Mouse (Mus musculus) heart, embryonic 13.5 days (tissue): ENCODE measurements at regions not wholly inside any gene's neighbourhood (a gene's known extent, or its start where the extent isn't known, plus 50 kb on each side); places are given as distances from the start of the nearest gene placed in this dataset.

Experiments used
- ATAC-seq: fragments of 200-750 bp; cut with Nextera tagmentation; 2 replicates; pipeline ENCODE4 v1.8.0; 2017; ENCODE audit warnings: moderate TSS enrichment; ENCODE audit not compliant: insufficient number of reproducible peaks, low FRiP score, low TSS enrichment; ENCODE audit errors: extremely low read depth
- H3K27ac ChIP-seq: fragments of 300-500 bp; sonication (generic); replicated peaks from 2 replicates; pipeline ENCODE4 v1.5.1; 2015; ENCODE audit warnings: moderate library complexity, mild to moderate bottlenecking, inconsistent platforms
- H3K27me3 ChIP-seq: fragments of 300-500 bp; sonication (generic); replicated peaks from 2 replicates; pipeline ENCODE4 v1.6.1; 2015; ENCODE audit warnings: mild to moderate bottlenecking, inconsistent platforms
- H3K36me3 ChIP-seq: fragments of 300-500 bp; sonication (generic); 2 replicates; pipeline ENCODE4 v1.6.1; 2015; ENCODE audit warnings: mild to moderate bottlenecking, inconsistent platforms
- H3K4me1 ChIP-seq: fragments of 300-500 bp; sonication (generic); 2 replicates; pipeline ENCODE4 v1.6.1; 2015; ENCODE audit warnings: inconsistent platforms
- H3K4me2 ChIP-seq: fragments of 300-500 bp; sonication (generic); 2 replicates; pipeline ENCODE4 v1.6.1; 2015; ENCODE audit warnings: inconsistent platforms, mild to moderate bottlenecking, moderate library complexity
- H3K4me3 ChIP-seq: fragments of 300-500 bp; sonication (generic); 2 replicates; pipeline ENCODE4 v1.5.1; 2015; ENCODE audit warnings: moderate library complexity, mild to moderate bottlenecking, inconsistent platforms
- H3K9ac ChIP-seq: fragments of 300-500 bp; sonication (generic); 2 replicates; pipeline ENCODE4 v1.6.1; 2015; ENCODE audit warnings: inconsistent platforms, mild to moderate bottlenecking, moderate library complexity
- H3K9me3 ChIP-seq: fragments of 300-500 bp; sonication (generic); 2 replicates; pipeline ENCODE4 v1.6.1; 2016; ENCODE audit warnings: inconsistent platforms
- WGBS: fragments of 180-500 bp; shearing (Covaris S2); methylation state at CpG from one replicate; pipeline ENCODE4 v1.1.7; 2015; ENCODE audit warnings: mixed read lengths; 5-methylcytosine and 5-hydroxymethylcytosine counted together

GRCm38 (mm10) chr9:30131626-30132025, 168.7 kb upstream of the Ntm start:
- Histone ChIP-seq H3K9ac (no peak overlapping the region), H3K36me3 (no peaks in the 10 kb centered on the region), H3K4me1 (0 out of 2 replicates have a peak, but pooled peaks cover 8% of the 10 kb centered on the region), H3K4me3 (no peak overlapping the region), H3K27ac (no peak overlapping the region), H3K9me3 (no peaks in the 10 kb centered on the region), H3K27me3 (0 out of 2 replicates have a peak, but pooled peaks cover 6% of the 10 kb centered on the region), H3K4me2 (no peak overlapping the region)
- ATAC-seq = no peak
- WGBS = 71% methylated on average over 2 of the region's 2 CpGs

GRCm38 (mm10) chr9:30134303-30134702, 171.4 kb upstream of the Ntm start:
- H3K4me1 ChIP-seq = peaks cover 16% of the 10 kb centered on the region
- ATAC-seq = no peak
- H3K9me3 ChIP-seq = no peaks in the 10 kb centered on the region
- H3K9ac ChIP-seq = no peak overlapping the region
- WGBS = 61% methylated on average over 3 of the region's 3 CpGs
- no peak overlapping the region for H3K4me3 ChIP-seq
- H3K27me3 ChIP-seq = peaks cover 10% of the 10 kb centered on the region; the same call in 1 of the 2 replicates
- H3K36me3 ChIP-seq = no peaks in the 10 kb centered on the region
- H3K4me2 ChIP-seq = no peak overlapping the region
- no peak overlapping the region for H3K27ac ChIP-seq

GRCm38 (mm10) chr9:30137611-30138287, 174.8 kb upstream of the Ntm start:
- no peaks in the 10 kb centered on the region for H3K36me3 ChIP-seq
- peak; percentile 81 for ATAC-seq
- H3K4me2 ChIP-seq = peak overlapping the region; percentile 57
- peak overlapping the region; percentile 20; the same call in 1 of the 2 replicates for H3K4me3 ChIP-seq
- H3K9me3 ChIP-seq = no peaks in the 10 kb centered on the region
- peak overlapping the region; percentile 70 for H3K9ac ChIP-seq
- peak overlapping the region; percentile 83 for H3K27ac ChIP-seq
- 12% methylated on average over 14 of the region's 14 CpGs for WGBS
- peaks cover 11% of the 10 kb centered on the region; the same call in 1 of the 2 replicates for H3K27me3 ChIP-seq
- H3K4me1 ChIP-seq = peaks cover 26% of the 10 kb centered on the region

DNA sequence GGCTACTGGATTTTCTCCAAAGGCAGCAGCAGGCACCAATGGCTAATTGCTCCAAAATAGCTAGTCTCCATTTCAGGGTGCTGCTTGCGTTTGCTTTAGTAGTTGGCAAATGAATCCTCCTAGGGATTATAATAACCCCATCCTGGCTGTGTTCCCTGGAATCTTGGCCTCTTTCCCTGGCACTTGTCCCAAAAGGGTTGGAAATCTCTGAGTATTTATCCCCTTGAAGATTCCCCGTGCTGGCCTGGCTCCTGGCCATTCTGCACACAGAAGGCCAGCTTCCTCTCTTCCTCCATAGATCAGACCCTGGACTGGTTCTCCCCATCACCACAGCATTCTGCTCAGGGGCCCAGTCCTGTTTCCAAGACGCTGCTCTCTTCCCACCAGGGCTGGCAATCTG, 177.2 kb upstream of the Ntm start:
- H3K4me1 ChIP-seq = peaks cover 26% of the 10 kb centered on the region
- H3K4me2 ChIP-seq = no peak overlapping the region
- peaks cover 12% of the 10 kb centered on the region; the same call in 1 of the 2 replicates for H3K27me3 ChIP-seq
- no peak overlapping the region for H3K9ac ChIP-seq
- H3K4me3 ChIP-seq = no peak overlapping the region
- H3K9me3 ChIP-seq = no peaks in the 10 kb centered on the region
- H3K36me3 ChIP-seq = no peaks in the 10 kb centered on the region
- 17% methylated on average over 3 of the region's 3 CpGs for WGBS
- no peak overlapping the region for H3K27ac ChIP-seq
- no peak for ATAC-seq

- WGBS = 72% methylated on average over 3 of the region's 3 CpGs
- Histone ChIP-seq H3K9me3 (no peaks in the 10 kb centered on the region), H3K4me1 (peaks cover 26% of the 10 kb centered on the region), H3K36me3 (no peaks in the 10 kb centered on the region), H3K27me3 (peaks cover 12% of the 10 kb centered on the region; the same call in 1 of the 2 replicates), H3K4me2 (no peak overlapping the region), H3K9ac (no peak overlapping the region), H3K27ac (no peak overlapping the region), H3K4me3 (no peak overlapping the region)
- no peak for ATAC-seq
Observed at GRCm38 (mm10) chr9:30141186-30141585, 178.2 kb upstream of the Ntm start.

DNA sequence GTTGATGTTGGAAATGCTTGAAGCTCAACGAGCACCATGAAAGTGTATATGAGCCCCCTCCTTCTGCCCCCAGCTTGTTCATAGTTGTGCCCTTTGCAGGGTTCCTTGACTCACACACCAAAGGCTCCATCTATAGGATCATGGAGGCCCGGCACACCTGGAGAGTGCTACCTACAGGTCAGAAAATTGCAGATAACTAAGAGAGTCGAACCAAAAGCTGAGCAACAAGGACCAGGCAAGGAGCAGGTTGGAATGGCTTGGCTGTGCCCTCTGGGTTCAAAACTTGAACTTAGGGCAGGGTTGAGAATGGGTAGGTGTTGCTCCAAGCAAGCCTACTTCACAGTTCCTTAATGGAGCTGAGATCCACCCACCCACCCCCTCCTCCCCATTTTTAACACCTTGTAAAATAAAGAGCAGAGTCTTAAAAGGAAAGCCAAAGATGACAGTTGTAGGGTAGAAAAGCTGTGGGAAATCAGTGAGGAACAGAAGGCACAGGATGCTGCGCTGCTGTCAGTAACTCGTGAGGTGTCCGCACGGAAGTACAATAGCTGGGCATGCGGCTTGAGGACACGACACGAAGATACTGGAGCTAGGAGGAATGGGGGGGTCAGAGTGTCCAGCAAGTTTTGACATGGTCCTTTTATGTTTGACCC, 180.0 kb upstream of the Ntm start:
- H3K36me3 ChIP-seq = no peaks in the 10 kb centered on the region
- ATAC-seq = no peak
- no peak overlapping the region for H3K4me2 ChIP-seq
- no peak overlapping the region for H3K27ac ChIP-seq
- no peaks in the 10 kb centered on the region for H3K9me3 ChIP-seq
- 80% methylated on average over 10 of the region's 10 CpGs for WGBS
- H3K4me1 ChIP-seq = peaks cover 19% of the 10 kb centered on the region
- H3K4me3 ChIP-seq = no peak overlapping the region
- H3K27me3 ChIP-seq = peaks cover 8% of the 10 kb centered on the region; the same call in 1 of the 2 replicates
- H3K9ac ChIP-seq = no peak overlapping the region

GRCm38 (mm10) chr9:30149481-30150468, 186.8 kb upstream of the Ntm start:
- WGBS = 30% methylated on average over 17 of the region's 17 CpGs
- no peak for ATAC-seq

GRCm38 (mm10) chr9:30151173-30151572, 188.2 kb upstream of the Ntm start:
- no peaks in the 10 kb centered on the region for H3K27me3 ChIP-seq
- H3K9ac ChIP-seq = no peak overlapping the region
- H3K4me2 ChIP-seq = no peak overlapping the region
- H3K27ac ChIP-seq = no peak overlapping the region
- 94% methylated on average over 1 of the region's 1 CpGs for WGBS
- H3K4me3 ChIP-seq = no peak overlapping the region
- no peaks in the 10 kb centered on the region for H3K36me3 ChIP-seq
- no peaks in the 10 kb centered on the region for H3K9me3 ChIP-seq
- no peak for ATAC-seq
- peaks cover 20% of the 10 kb centered on the region for H3K4me1 ChIP-seq

More at GRCm38 (mm10) chr9:30149481-30150468, 186.8 kb upstream of the Ntm start:
- Histone ChIP-seq H3K27ac (no peak overlapping the region), H3K4me3 (no peak overlapping the region), H3K36me3 (no peaks in the 10 kb centered on the region), H3K9me3 (no peaks in the 10 kb centered on the region), H3K4me1 (peaks cover 20% of the 10 kb centered on the region), H3K4me2 (no peak overlapping the region), H3K9ac (no peak overlapping the region), H3K27me3 (no peaks in the 10 kb centered on the region)

DNA sequence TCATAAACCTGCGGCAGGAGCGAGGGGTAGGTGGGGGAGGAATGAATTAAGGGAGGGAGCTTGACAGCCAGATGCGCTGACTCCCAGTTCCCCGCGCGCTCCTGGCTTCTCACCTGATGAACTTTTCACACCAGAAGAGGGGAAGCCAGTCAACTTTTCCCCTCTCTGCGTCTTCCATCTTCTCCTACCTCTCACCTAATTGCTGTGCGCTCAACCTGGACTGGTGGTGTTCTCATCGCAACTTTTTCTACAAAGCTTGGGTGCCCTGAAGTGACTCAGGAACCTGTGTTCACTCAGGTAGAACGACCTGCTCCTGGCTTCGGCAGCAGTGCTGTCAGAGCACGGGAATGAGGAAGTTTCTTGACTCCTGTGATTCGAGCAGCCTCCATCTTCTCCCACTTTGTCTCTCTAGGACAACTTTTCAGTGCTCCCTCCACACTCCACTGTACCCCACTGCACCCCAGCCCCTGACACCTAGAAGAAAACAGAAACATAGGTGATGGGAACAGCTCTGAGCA, 203.4 kb upstream of the Ntm start:
- no peak overlapping the region for H3K27ac ChIP-seq
- WGBS = 82% methylated on average over 13 of the region's 13 CpGs

DNA sequence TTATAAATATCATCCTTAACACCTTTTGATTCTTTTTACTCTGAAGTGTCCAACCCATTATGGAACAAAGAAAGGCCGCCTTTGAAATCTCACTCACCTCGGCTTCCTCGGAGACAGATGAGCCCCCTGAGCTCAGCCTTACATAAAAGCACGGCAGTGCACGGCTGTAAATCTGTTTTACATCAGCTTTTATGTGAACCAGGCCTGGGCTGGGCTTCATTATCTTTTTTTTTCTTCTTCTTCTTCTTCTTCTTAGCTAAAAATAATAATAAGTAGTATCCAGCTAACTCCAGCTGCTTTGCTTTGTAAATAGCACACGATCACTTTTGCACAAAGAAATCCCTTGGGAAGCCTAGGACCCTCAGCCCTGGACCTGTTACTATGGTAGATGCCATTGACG, 204.3 kb upstream of the Ntm start:
- 52% methylated on average over 7 of the region's 7 CpGs for WGBS
- H3K4me3 ChIP-seq = no peak overlapping the region
- no peak overlapping the region for H3K9ac ChIP-seq
- no peaks in the 10 kb centered on the region for H3K36me3 ChIP-seq
- peaks cover 20% of the 10 kb centered on the region for H3K4me1 ChIP-seq
- H3K9me3 ChIP-seq = no peaks in the 10 kb centered on the region
- H3K4me2 ChIP-seq = no peak overlapping the region
- ATAC-seq = no peak
- no peaks in the 10 kb centered on the region for H3K27me3 ChIP-seq
- no peak overlapping the region for H3K27ac ChIP-seq

More for the DNA sequence above, 203.4 kb upstream of the Ntm start:
- ATAC-seq = no peak
- Histone ChIP-seq H3K4me3 (no peak overlapping the region), H3K9me3 (no peaks in the 10 kb centered on the region), H3K4me1 (peaks cover 20% of the 10 kb centered on the region), H3K4me2 (no peak overlapping the region), H3K27me3 (no peaks in the 10 kb centered on the region), H3K36me3 (no peaks in the 10 kb centered on the region), H3K9ac (no peak overlapping the region)

- Histone ChIP-seq H3K27ac (no peak overlapping the region), H3K9me3 (no peaks in the 10 kb centered on the region)
- WGBS = 73% methylated on average over 6 of the region's 6 CpGs
Observed at GRCm38 (mm10) chr9:30174646-30175045, 211.7 kb upstream of the Ntm start.

More at GRCm38 (mm10) chr9:30174646-30175045, 211.7 kb upstream of the Ntm start:
- H3K36me3 ChIP-seq = no peaks in the 10 kb centered on the region
- H3K9ac ChIP-seq = no peak overlapping the region
- H3K27me3 ChIP-seq = 0 out of 2 replicates have a peak, but pooled peaks cover 4% of the 10 kb centered on the region
- no peak overlapping the region for H3K4me3 ChIP-seq
- H3K4me2 ChIP-seq = no peak overlapping the region
- no peaks in the 10 kb centered on the region for H3K4me1 ChIP-seq
- no peak for ATAC-seq
